Mouse (Mus musculus): ENCODE data around the gene Nmnat2.

Nmnat2 gene

GRCm38 (mm10) chr1:153109836-153110235 is 155.0 kb downstream of the Nmnat2 start:
- in situ Hi-C loops (cut with MboI, MseI) = loop anchor here in 1 of 2 experiments (10.0 kb wide), 1 partner anchor 75 kb away; the partner anchor contains the start of gene Lamc2

- in situ Hi-C loops (cut with MboI, MseI) = no loop called here
Measured at GRCm38 (mm10) chr1:153111596-153111995, 156.8 kb downstream of the Nmnat2 start.

GRCm38 (mm10) chr1:153115315-153115714 is 160.5 kb downstream of the Nmnat2 start:
- in situ Hi-C loops (cut with MboI, MseI) = no loop called here

GRCm38 (mm10) chr1:153120544-153120943 is 165.8 kb downstream of the Nmnat2 start:
- in situ Hi-C loops (cut with MboI, MseI) = loop anchor here in 1 of 2 experiments (5.0 kb wide), 1 partner anchor 67 kb away; the partner anchor contains the start of gene Lamc2

GRCm38 (mm10) chr1:153121320-153121719 is 166.5 kb downstream of the Nmnat2 start:
- in situ Hi-C loops (cut with MboI, MseI) = loop anchor here in 1 of 2 experiments (5.0 kb wide), 1 partner anchor 66 kb away; the partner anchor contains the start of gene Lamc2

GRCm38 (mm10) chr1:153122764-153123163 is 168.0 kb downstream of the Nmnat2 start:
- in situ Hi-C loops (cut with MboI, MseI) = loop anchor here in 1 of 2 experiments (5.0 kb wide), 1 partner anchor 65 kb away; the partner anchor contains the start of gene Lamc2

GRCm38 (mm10) chr1:153124502-153124901 is 169.7 kb downstream of the Nmnat2 start:
- in situ Hi-C loops (cut with MboI, MseI) = loop anchor here in 1 of 2 experiments (5.0 kb wide), 1 partner anchor 63 kb away; the partner anchor contains the start of gene Lamc2

- in situ Hi-C loops (cut with MboI, MseI) = no loop called here
Measured at GRCm38 (mm10) chr1:153125287-153126275, 170.8 kb downstream of the Nmnat2 start.

GRCm38 (mm10) chr1:153126491-153127381 is 171.9 kb downstream of the Nmnat2 start:
- in situ Hi-C loops (cut with MboI, MseI) = no loop called here

- in situ Hi-C loops (cut with MboI, MseI) = no loop called here
Measured at GRCm38 (mm10) chr1:153127622-153128021, 172.8 kb downstream of the Nmnat2 start.

- in situ Hi-C loops (cut with MboI, MseI) = no loop called here
Measured at GRCm38 (mm10) chr1:153128780-153129179, 174.0 kb downstream of the Nmnat2 start.

GRCm38 (mm10) chr1:153129992-153130713 is 175.4 kb downstream of the Nmnat2 start:
- in situ Hi-C loops (cut with MboI, MseI) = loop anchor here in 1 of 2 experiments (10.0 kb wide), 1 partner anchor 575 kb away; no protein-coding TSS in a partner anchor

- in situ Hi-C loops (cut with MboI, MseI) = loop anchor here in 1 of 2 experiments (10.0 kb wide), 1 partner anchor 571 kb away; no protein-coding TSS in a partner anchor
Measured at GRCm38 (mm10) chr1:153133865-153134781, 179.3 kb downstream of the Nmnat2 start.

GRCm38 (mm10) chr1:153136647-153137046 is 181.9 kb downstream of the Nmnat2 start:
- in situ Hi-C loops (cut with MboI, MseI) = loop anchor here in 1 of 2 experiments (10.0 kb wide), 1 partner anchor 568 kb away; no protein-coding TSS in a partner anchor

GRCm38 (mm10) chr1:153138486-153138885 is 183.7 kb downstream of the Nmnat2 start:
- in situ Hi-C loops (cut with MboI, MseI) = loop anchor here in 1 of 2 experiments (10.0 kb wide), 1 partner anchor 566 kb away; no protein-coding TSS in a partner anchor

GRCm38 (mm10) chr1:153139635-153140034 is 184.8 kb downstream of the Nmnat2 start:
- in situ Hi-C loops (cut with MboI, MseI) = loop anchor here in 1 of 2 experiments (10.0 kb wide), 1 partner anchor 565 kb away; no protein-coding TSS in a partner anchor

GRCm38 (mm10) chr1:153140265-153140664 is 185.5 kb downstream of the Nmnat2 start:
- in situ Hi-C loops (cut with MboI, MseI) = no loop called here

- in situ Hi-C loops (cut with MboI, MseI) = no loop called here
Measured at GRCm38 (mm10) chr1:153140747-153141228, 186.0 kb downstream of the Nmnat2 start.

GRCm38 (mm10) chr1:153144021-153144420 is 189.2 kb downstream of the Nmnat2 start:
- in situ Hi-C loops (cut with MboI, MseI) = no loop called here

Data from T-helper 17 cell (primary cell).